Mouse (Mus musculus) right cerebral cortex, postnatal 25 days (tissue): ENCODE results near the gene Mcee.

ENCODE experiments used
- DNase-seq: peaks from one replicate; pipeline ENCODE4 v3.0.0; 2022

Mcee gene

GRCm38 (mm10) chr7:64439595-64440518 lies 47.5 kb downstream of the Mcee start:
- DNase-seq = no peak

GRCm38 (mm10) chr7:64440519-64440918 lies 48.1 kb downstream of the Mcee start:
- DNase-seq = no peak

- DNase-seq = no peak
Measured at GRCm38 (mm10) chr7:64450631-64451030, 58.2 kb downstream of the Mcee start.

GRCm38 (mm10) chr7:64451441-64451840 lies 59.0 kb downstream of the Mcee start:
- DNase-seq = peak; percentile 52

GRCm38 (mm10) chr7:64451861-64452382 lies 59.5 kb downstream of the Mcee start:
- no peak for DNase-seq

GRCm38 (mm10) chr7:64452471-64453222 lies 60.2 kb downstream of the Mcee start:
- DNase-seq = peak; percentile 11

GRCm38 (mm10) chr7:64456176-64456575 lies 63.8 kb downstream of the Mcee start:
- no peak for DNase-seq

GRCm38 (mm10) chr7:64456676-64457075 lies 64.3 kb downstream of the Mcee start:
- DNase-seq = no peak

- no peak for DNase-seq
Measured at GRCm38 (mm10) chr7:64457811-64458210, 65.4 kb downstream of the Mcee start.
